Mouse (Mus musculus): Measurements from ENCODE around the gene Mettl5. TPM values are rescaled to one million over a fixed set of nuclear protein-coding genes. Genes with fewer than 3 reads are reported as not detected.

The Mettl5 gene
- total and polyA plus RNA-seq, 3 experiments: 19.6 to 42.2 (median 40.4) TPM

DNA sequence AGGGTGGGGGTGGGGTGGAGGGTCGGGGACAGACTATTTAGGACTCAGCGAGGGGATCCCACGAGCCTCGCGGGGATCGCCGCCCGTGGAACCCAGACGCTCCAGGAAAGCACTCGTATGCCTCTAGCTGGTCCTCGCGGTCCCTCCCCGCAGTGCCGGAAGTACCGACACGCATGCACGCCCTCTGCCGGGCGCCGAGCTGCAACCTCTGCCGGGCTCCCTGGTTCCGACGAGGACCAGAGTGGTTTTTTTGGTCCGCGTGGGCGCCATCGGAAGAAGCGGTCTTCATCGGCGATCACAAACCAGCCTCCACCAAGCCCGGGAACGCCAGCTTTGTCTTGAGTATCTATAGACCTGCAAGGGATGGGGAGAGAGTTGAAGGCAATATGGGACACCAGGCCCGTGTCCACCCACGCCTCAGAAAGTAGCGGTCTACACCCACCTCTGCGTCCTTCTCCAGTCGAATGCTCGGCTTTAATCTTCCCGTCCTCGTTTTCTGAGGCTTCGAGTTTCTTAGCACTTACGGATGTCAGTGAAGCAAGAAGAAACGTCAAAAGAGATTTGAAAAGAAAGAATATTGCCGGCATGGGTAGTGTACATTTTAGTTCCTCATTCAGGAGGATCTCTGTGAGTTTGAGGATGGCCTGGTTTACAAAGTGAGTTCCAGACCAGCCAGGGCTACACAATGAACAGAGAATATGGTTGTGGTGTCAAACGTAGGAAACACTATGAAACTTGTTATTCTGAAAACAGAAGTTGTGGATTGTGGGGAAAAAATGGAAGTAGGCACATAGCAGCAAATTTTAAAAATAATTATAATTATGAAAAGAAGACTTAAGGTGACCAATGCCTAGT, at the start of gene Mettl5 (continued):
- peak; percentile 42 for TF ChIP-seq BHLHE40 (IDR thresholded peaks at IDR 0.05; ENCODE audit: low read depth, low read length)

- TF ChIP-seq ZKSCAN1 (IDR thresholded peaks at IDR 0.05; ENCODE audit: borderline replicate concordance, low read depth, low read length): no peak
- no peak for TF ChIP-seq TBP (conservative IDR thresholded peaks at IDR 0.05; ENCODE audit: low read depth, low read length)
- TF ChIP-seq SMC3 (IDR thresholded peaks at IDR 0.05; ENCODE audit: low read depth, low read length): no peak
- TF ChIP-seq CHD1 (IDR thresholded peaks at IDR 0.05; ENCODE audit: low read depth, low read length): no peak
- TF ChIP-seq CHD2 (IDR thresholded peaks at IDR 0.05; ENCODE audit: low read length): no peak
- TF ChIP-seq UBTF (IDR thresholded peaks at IDR 0.05; ENCODE audit: low read depth, low read length): no peak
- no peak for TF ChIP-seq KAT2A (IDR thresholded peaks at IDR 0.05; ENCODE audit: insufficient replicate concordance, low read length)
- TF ChIP-seq GABPA (IDR thresholded peaks at IDR 0.05; ENCODE audit: insufficient replicate concordance, low read depth, low read length): no peak
- no peak for TF ChIP-seq USF1 (IDR thresholded peaks at IDR 0.05; ENCODE audit: low read depth, low read length)
- no peak for TF ChIP-seq MAX (IDR thresholded peaks at IDR 0.05; ENCODE audit: low read length)
- TF ChIP-seq PAX5 (IDR thresholded peaks at IDR 0.05; ENCODE audit: low read length): no peak
- TF ChIP-seq MYC (IDR thresholded peaks at IDR 0.05; ENCODE audit: low read depth, low read length): no peak
- no peak for TF ChIP-seq JUN (IDR thresholded peaks at IDR 0.05; ENCODE audit: insufficient read depth, low read depth, low read length)
- no peak for TF ChIP-seq HCFC1 (IDR thresholded peaks at IDR 0.05; ENCODE audit: low read depth, low read length)
- TF ChIP-seq ELF1 (IDR thresholded peaks at IDR 0.05; ENCODE audit: low read depth, low read length): no peak
- TF ChIP-seq MEF2A (IDR thresholded peaks at IDR 0.05; ENCODE audit: borderline replicate concordance, low read depth, low read length): no peak
- TF ChIP-seq MAZ (IDR thresholded peaks at IDR 0.05; ENCODE audit: low read depth, low read length): no peak
- no peak for TF ChIP-seq IRF4 (IDR thresholded peaks at IDR 0.05; ENCODE audit: low read depth, low read length)
- Histone ChIP-seq H3K79me2 (replicated peaks; ENCODE audit: control insufficient read depth, extremely low read depth, insufficient read depth, poor library complexity, severe bottlenecking) (no peaks in the 10 kb centered on the region), H3K4me1 (ENCODE audit: control insufficient read depth in 1 of 2, insufficient read depth in 2 of 2) (no peaks in the 10 kb centered on the region), H3K9ac (ENCODE audit: insufficient read depth, low read depth) (no peak overlapping the region), H3K9me3 (replicated peaks; ENCODE audit: low read length) (no peaks in the 10 kb centered on the region), H3K27me3 (replicated peaks) (no peaks in the 10 kb centered on the region), H3K4me2 (ENCODE audit: insufficient read depth, low read depth, poor library complexity, severe bottlenecking) (no peak overlapping the region), H3K27ac (ENCODE audit: insufficient read depth, low read depth) (no peak overlapping the region), H3K4me3 (replicated peaks in 1 of 3; ENCODE audit: low read depth in 2 of 3, low read length in 2 of 3, poor library complexity in 1 of 3) (no peak overlapping the region), H3K36me3 (replicated peaks in 1 of 2; ENCODE audit: control insufficient read depth in 1 of 2, insufficient read depth in 1 of 2, low read length in 1 of 2) (peaks cover 6 to 54% of the 10 kb centered on the region in 2 experiments)
- in situ Hi-C loops (cut with MboI; ENCODE audit: low pct_ligation_motif_present, low pct_unique_long_range_greater_than_20kb, low sequenced_read_pairs): no loop called here
- dilution Hi-C loops (cut with MboI; ENCODE audit: extremely low pct_ligation_motif_present, extremely low pct_unique_long_range_greater_than_20kb, low sequenced_read_pairs): no loop called here
- DNase-seq (ENCODE audit: extremely low read depth): no peak
Observed at GRCm38 (mm10) chr2:69924943-69925342, 39.5 kb upstream of the Mettl5 start.

Measured in CH12.LX (cell line).